Mouse (Mus musculus) fat pad, adult 2 months (tissue): Measurements from ENCODE around the gene Rtf2.
A peak's percentile ranks its signal among the peaks of the same experiment; 100 is the strongest.

Experiments used
- DNase-seq: peaks from one replicate; pipeline ENCODE4 v3.0.0-alpha.2; 2011; ENCODE audit warnings: low read depth, low spot score; ENCODE audit errors: extremely low read depth

The Rtf2 gene

DNA sequence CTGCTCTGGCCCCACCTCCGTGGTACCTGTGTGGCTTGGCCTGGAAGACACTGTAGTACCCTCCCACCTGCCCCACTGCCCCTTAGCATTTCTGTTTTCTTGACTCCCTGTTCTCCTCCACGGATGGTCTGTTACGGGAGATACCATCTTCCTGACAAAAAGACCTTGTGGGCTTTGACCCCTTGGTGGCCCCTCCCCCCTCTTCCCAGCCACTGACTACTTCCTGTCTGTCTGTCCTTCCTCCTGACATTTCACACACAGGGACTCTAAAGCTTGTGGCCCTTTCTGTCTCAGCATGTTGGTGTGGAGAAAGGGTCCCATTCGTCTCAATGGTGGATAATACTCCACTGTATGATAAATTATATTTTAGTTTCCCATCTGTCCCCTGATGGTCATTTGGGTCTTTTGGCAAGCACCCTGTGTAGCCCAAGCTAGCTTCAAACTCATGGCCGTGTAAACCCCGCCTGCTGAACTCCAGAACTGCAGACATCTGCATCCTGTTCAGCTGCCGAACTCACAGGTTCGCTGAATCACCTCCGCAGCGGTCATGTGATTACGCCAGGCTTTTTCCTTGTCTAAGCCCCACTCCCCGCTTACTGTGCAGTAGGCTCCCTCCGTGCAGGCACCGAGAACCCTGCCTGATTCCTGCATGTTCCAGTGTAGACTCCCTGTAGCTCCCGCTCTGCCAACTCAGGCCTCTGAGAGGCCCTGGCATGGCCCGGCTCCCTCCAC is 41.5 kb downstream of the Rtf2 start:
- DNase-seq, result no peak

DNA sequence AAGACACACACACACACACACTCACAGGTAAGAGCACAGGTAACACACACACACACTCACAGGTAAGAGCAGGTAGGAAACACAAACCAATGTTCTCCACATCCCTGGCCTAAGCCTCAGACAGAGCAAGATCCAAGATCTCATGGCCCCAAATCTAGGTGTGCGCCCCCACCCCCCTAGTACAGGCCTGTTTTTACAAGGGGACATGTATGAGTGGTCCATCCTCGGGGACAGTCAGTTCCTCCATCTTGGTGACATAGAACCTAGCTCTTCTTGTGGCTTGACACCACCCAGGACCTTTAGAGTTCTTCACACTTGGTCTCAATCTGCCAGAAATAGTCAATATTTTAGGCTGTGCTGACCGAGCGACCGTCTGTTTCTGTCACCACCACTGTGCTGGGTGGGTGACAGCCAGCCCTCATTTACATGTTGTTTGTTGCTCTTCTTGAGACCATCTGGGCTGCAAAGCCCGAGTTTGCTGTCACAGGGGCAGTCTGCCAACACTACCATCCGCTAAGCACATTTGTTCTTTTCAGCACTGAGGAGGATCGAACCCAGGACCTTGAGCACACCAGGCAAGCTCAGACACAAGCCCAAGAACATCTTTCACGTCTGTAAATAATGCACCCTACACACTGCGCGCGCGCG is 43.5 kb downstream of the Rtf2 start:
- DNase-seq, result no peak

DNA sequence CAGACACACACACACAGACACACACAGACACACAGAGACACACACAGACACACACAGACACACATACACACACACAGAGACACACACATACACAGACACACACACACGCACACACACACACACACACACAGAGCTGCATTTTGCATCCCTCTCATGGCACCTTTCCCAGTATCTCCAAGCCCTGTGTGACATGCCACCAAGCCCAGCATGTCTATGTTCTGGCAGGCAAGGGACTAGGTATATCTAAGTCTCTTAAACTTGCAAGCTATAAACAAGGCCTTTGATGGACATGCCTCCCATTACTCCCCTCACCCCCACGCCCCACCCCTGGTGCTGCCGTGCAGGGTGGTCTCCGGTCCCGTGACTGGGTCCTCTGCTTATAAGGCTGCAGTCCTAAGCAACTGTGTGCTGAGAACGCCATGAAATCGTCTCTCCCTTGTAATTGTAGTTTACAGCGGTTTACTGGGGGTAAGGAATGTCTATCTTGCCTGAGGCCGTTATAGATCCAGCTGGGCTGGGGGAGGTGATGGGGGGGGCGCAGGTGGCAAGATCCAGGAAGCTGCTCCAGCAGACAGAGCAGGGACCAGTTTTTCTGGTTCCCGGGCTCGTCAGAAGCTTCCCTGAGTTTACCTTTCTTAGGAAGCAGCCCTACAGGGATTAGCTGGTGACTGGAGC is 44.5 kb downstream of the Rtf2 start:
- DNase-seq, result peak; percentile 39

DNA sequence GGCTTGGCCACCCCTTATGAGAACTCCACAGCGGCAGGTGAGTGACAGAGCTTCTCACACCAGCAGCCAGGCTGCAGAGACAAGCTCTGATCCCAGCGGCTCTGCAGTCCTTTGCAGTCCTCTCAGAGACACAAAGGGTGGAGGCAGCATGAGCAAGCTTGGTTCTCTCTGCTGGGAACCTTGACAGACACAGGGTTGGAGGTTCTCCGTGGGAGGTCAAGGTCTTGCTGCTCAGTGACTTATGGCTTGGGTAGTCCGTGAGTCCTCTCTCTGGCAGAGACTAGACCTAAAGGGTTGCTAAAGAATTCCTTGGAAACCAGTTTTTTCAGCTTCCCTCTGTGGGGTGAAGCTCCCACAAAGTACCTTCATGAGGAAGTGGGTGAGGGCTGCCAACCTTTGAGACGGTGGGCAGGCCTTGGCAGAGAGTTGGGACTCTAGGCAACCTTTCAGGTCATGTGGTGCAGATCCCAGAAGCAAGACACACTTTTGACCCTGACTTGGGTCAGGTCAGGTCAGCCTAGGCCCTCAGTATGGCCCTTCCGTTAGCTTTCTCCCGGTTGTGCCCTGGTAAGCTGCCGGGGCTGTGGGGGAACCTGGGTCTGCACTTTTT is 56.5 kb downstream of the Rtf2 start:
- no peak for DNase-seq

DNA sequence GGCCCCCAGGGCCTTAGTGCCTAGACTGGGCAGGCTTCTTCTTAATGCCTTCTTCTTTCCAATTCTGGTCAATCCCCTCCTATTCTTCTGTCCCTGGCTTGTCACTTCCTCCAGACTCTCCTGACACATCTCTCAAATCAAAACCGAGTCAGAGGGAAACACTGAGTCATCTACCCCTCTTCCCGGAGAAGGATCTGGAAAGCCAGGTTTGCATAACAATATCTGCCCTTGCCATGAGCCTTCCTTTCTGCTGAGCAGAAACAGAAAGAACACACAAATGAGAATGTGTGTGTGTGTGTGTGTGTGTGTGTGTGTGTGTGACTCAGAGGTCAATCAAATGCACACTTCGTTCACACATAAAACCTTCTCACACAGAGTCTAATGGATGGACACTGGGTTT is 58.5 kb downstream of the Rtf2 start:
- no peak for DNase-seq

DNA sequence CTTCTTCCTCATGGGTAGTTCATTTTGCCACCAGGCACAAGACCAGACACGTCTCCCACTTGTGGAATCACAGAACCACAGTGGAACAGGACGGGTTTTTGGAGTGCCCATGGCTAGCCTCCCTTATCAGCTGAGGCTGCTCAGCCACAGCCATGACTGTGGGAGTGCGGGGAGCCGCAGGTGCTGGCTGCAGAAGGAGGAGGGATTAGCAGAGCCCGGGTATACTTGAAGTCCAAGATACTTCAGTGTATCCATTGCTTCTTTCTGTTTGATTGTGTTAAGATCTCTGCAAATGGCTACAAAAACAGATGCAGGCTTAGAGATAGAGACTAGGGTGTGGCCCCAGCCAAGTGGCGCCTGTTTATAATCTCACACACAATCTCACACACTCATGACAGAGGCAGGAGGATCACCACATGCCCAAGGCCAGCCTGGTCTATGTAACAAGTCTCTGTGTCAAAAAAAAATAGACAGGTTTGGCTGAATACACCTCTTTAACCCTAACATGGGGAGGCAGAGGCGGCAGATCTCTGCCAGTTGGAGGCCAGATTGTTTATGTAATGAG is 60.5 kb downstream of the Rtf2 start:
- no peak for DNase-seq

DNA sequence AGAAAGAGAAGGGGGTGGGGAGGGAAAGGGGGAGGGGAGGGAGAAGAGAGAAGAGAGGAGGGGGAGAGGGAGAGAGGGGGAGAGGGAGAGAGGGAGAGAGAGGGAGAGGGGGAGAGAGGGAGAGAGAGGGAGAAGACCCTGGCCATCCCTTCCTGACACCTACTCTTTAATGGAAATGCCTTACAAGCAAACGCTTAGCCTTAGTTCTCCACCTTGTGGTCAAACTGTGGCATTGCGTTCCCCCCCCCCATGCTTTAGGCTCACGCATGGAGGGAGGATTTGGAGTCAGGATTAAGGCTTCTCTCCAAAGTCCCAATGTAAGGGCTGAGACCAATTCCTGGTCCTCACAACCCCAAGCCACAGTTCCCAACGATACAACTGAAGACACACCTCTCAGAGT is 61.0 kb downstream of the Rtf2 start:
- DNase-seq, result no peak

DNA sequence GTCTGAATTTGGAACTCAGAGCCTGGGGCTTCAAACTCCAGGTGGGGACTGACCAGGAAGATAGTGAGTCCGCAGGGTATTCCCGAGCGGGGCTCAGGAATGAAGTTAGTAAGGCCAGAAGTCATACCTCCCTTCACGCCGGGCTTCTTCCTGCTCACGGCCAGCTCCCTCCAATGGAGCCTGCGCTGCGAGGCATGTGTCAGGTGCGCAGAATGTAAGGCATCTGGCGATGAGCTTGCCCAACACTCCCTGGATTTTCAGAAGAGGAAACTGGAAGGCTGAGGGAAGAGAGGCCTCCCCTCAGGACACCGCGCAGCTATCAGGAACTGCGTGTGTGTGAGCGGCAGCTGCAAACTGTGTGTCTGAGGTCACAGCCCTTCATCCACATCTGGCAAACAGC is 61.8 kb downstream of the Rtf2 start:
- DNase-seq, result no peak

DNA sequence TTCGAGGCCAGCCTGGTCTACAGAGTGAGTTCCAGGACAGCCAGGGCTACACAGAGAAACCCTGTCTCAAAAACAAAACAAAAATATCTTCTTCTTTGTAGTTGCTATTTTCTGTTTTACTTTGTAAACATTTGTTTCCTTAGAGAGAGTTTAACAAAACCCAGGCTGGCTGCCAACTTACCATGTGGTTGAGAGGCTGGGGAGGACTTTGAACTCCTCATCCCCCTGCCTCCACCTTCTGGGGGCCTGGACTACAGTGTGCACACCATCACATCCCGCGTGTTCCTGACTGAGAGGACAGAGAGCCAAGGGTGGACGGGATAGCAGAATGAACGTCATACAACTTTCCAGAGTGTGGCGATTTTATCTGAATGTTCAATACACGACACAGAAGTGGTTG is 65.8 kb downstream of the Rtf2 start:
- no peak for DNase-seq

DNA sequence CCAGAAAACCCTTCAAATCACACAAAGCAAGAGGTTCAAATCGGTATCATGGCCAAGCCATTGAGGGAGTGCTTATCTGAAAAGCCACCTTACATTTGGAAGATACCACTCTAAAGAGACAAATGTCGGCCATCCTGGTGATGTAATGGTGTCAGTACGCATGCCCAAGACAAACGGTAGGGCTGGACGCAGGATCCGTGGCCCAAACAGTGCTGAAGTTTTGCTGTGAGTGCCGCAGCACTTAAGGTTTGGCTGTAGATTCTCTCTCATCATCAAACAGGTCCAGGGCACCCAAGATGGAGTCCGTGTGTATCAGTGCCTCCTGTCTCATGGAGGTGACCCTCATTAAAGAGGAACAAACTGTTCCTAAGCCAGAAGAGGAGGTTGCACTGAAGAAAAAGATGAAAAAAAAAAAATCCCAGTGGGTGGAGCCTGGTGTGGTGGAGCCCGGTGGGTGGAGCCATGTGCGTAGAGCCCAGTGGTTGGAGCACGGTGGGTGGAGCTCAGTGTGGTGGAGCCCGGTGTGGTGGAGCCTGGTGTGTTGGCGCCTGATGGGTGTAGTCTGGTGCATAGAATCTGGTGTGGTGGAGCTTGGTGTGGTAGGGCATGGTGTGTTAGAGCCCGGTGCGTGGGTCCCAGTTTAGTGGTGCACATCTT is 69.8 kb downstream of the Rtf2 start:
- no peak for DNase-seq

DNA sequence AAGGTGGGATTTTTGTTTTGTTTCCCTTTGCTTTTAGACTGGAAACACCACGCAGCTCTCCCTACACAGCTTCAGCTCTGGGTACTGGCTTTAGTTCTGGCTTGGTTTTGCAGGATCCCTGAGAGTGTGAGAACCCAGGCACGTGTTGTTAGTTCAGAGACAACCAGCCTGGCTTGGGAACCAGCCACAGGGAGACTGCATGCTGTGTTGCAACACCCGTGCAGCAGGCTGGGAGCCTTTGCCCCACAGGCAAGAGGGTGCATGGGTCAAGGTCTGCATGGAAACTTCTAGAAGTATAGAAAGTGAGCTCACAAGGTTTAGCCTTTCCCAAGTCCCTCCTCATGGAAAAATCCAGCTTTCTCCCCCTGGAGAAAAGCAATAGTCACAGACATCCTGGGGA is 70.5 kb downstream of the Rtf2 start:
- DNase-seq, result no peak

DNA sequence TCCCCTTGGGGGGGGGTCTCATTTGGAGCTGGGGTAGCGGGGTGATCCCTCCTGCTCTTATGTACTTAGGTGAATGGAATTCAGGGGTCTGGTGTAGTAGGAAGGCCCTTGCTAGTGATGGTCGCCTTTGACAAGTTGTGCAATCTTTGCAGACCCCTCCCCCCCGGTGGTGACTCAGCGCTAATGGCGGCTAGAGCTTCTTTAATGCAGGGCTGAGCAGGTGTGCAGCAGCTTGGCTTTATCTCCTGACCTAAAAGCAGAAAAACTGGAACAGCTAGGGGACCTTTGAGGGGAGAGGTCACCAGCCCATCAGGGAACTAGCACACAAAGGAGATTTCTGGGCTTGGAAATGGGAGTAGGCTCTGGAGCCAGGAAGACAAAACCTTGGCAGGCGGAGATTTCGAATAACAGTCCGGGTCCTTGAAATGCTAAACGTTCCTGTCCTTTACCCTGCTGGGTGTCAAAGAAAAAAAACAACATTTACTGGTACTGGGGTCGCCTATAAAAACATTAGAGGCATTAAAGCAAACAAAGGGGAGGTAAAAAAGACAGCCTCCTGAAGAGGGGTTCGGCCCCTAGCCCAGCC is 76.1 kb downstream of the Rtf2 start:
- DNase-seq, result no peak
